Mouse (Mus musculus) left cerebral cortex, postnatal 25 days (tissue): ENCODE measurements around the gene Zfp36. TPM values are rescaled to one million over a fixed set of nuclear protein-coding genes. Genes with fewer than 3 reads are reported as not detected.

Source experiments
- DNase-seq, 2 experiments: peaks; one replicate each; pipeline ENCODE4 v3.0.0; 2022; ENCODE audit warnings: low spot score in 2 of 2, mixed read lengths in 1 of 2
- intact Hi-C: fragments of 180-260 bp; cut with DNase I; formaldehyde crosslinking; loops from one replicate; pipeline ENCODE4 v1.15.1; 2025
- total RNA-seq, 2 experiments: library from RNA; stranded (reverse); gene quantifications; 2 replicates each; pipeline ENCODE4 v1.2.3; 2021

The Zfp36 gene
- total RNA-seq, 2 experiments from 2014 or later = 2.2 to 2.9 TPM

DNA sequence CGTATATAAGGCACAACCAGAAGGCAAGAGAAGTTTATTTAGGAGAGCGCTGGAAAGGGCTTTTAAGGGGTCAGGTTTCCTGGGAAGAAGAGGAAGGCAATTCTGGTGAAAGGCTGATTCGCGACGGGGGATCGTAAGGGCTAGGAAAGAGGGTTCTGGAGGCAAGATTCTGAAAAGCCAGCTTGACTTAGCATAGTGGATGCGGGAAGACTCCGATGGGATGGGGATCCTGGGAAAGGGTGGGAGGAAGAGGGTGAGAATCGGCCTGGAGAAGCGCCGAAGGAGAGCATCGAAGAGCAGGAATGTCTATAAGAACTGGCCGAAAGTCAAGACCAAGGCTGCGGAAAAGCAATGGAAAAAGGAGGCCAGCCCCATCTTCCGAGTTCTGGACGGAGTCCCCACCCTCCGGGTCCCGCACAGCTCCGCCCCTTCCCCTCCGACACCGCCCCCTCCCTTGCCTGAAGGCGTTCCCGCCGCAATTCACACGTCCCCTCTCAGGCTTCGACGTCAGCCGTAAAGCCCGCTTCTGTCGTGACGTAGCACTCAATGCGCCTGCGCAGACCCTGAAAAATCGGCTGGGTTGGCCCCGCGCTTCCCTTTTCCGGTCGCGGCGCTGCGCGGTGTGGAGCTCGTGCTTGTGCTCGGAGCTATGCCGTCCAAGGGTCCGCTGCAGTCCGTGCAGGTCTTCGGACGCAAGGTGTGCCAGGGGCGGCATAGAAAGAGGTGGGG lies 29.7 kb downstream of the Zfp36 start, which contains the start of gene Rps16:
Rps16 (plus strand) TSS at position 498 of the 729 bp plus-strand sequence.
- DNase-seq = peak; percentile 96 to 98
- intact Hi-C loops = loop anchor here (2.0 kb wide), 1 partner anchor 22 kb away; the partner anchor contains the start of gene Plekhg2

DNA sequence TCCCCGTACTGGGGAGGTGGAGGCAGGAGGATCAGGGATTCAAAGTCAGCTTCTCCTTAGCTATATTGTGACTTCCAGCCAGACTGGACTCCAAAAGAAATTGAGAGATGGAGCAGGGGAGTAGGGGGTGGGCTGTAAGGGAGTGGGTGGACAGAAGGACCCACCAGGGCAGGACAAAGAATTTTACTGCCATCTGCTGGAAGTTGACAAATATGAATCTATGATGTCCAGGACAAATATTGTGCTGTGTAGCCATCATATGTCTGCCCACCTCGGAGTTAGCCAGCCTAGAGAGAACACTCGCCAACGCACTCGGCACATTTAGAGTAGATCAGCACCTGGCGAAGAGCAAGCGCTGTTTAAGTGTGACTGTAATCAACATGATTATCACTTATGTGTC lies 31.5 kb downstream of the Zfp36 start:
- intact Hi-C loops = no loop called here
- DNase-seq = no peak

DNA sequence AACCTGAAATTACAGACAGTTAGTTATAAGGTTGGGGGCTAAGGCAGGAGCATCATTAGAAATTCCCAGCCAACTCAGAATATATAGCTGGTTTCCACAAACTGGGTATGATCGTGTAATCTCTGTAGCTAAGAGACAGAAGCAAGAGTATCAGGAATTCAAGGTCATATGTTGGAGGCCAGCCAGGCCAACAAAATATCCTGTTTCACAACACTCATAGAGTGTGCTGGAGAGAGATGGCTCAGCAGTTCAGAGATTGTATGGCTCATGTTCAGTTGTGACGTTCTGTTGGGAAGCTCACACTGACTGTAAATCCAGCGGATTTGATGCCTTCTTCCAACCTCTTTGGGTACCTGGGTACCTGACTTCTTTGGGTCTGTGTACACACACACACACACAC lies 32.3 kb downstream of the Zfp36 start:
- DNase-seq = no peak
- intact Hi-C loops = no loop called here

DNA sequence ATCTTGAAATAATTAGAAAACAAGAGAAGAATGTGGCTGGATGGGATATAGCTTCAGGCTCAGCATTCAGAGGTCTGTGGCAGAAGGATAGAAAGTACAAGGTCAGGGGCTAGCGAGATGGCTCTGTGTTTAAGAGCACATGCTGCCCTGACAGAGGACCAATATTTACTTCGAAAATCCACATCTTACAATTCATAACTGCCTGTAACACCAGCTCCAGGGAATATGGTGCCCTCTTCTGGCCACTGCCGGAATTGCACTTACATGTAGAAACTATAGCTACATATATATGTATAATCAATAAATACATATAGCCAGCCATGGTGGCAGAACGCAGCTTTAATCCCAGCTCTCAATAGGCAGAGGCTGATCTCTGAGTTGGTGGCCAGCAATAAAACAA lies 35.4 kb downstream of the Zfp36 start:
- peak; percentile 40 to 66 for DNase-seq
- intact Hi-C loops = no loop called here

DNA sequence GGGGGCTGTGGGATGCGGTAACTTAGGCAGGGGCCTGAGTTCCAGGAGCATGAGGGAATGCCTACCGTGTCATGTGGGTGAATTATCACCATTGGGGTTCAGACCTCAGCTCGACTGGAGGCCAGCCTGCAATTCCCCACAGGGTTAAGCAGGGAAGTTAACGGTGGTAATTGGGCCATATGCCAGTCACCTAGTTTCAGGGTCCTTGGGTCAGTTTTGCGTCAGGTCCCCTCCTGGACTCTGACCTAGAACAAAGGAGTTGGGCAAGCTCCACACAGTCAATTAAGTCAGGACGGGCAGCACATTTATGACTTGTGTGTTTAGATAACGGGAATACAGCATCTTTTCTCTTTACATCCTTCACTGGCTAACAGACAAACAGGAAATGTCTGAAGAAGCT lies 38.7 kb downstream of the Zfp36 start:
- intact Hi-C loops = no loop called here
- DNase-seq = no peak

DNA sequence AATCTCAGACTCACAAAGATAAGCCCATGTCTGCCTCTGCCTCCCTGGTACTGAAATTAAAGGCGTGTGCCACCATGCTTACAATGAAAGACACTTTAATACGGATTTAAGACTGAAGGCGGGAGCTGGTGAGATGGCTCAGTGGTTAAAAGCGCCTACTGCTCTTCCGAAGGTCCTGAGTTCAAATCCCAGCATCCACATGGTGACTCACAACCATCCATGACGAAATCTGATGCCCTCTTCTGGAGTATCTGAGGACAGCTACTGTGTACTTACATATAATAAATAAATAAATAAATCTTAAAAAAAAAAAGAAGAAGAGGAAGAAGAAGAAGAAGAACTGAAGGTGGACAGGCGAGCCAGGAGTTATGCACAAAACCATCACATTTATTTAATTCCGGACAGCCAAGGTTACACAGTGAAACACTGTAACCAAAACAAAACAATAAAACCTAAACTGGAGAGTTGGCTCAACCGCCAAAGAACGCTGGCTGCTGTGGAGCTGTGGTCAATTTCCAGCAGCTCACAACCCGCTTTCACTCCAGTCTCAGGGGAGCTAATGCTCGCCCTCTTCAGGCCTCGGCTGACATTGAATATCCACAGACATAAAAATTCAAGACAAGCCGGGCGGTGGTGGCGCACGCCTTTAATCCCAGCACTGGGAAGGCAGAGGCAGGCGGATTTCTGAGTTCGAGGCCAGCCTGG lies 40.7 kb downstream of the Zfp36 start:
- peak in 1 of 2 experiments; percentile 16 for DNase-seq
- intact Hi-C loops = no loop called here

DNA sequence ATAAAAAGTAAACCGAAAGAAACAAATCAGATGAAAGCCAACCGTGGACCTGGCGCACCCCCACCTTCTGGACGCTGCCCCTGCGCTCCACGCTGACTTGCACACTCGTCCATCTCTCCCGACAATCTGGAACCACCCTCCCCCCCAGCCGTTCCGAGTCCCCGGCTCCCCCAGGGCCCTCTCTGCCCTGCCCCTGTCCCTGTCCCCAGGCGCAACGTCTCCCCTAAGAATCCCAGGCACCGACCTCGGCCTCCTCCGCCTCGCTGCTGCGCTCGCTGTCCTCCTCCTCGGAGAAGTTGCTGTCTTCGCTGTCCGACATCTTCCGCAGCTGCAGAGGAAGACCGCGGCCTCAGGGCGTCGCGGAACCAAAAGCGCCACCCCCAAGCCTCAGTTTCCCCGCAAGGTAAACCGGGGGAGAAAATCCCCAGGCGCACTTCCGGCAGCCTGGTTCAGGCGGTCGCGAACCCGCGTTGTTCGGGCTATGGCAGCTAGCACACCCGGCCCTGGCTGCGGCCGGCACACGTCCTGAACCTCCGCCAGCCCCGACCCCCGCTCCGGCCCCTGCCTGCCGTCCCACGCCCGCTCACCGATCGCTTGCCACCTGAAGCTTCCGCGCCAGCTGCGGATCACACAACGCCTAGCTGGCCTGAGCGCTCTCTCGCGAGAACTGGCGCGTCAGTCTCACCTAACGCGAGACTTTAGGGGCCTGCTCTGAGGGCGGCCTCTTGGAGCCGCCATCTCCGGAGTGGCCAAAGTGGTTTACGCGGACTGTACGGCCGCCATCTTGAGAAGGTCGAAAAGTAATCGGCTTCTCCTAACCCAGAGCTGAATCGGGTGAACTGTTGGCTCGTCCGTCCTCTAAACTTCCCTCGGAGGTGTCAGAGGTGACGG lies 41.7 kb downstream of the Zfp36 start, which contains the start of gene Supt5:
Supt5 (minus strand) TSS at position 639 of the 891 bp plus-strand sequence.
- intact Hi-C loops = no loop called here
- peak; percentile 98 for DNase-seq

DNA sequence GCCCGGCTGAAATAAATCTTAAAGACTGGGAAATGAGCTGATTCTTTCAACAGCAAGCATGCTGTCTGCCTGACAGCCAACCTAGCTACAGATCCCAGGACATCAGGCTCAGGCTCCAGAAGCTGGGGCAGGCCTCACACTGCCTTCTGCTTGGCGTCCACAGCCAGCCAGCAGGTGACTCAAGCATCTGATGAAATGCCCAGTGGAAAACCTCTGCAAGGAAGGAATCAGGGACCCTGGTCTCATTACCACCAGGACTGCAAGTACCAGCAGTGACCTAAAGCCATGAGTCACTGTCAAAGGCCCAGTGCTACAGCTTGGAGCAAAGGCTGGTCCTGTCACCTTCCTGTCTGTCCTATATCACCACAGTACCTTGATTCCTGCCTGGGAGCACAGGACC lies 44.6 kb downstream of the Zfp36 start:
- intact Hi-C loops = no loop called here
- no peak for DNase-seq

DNA sequence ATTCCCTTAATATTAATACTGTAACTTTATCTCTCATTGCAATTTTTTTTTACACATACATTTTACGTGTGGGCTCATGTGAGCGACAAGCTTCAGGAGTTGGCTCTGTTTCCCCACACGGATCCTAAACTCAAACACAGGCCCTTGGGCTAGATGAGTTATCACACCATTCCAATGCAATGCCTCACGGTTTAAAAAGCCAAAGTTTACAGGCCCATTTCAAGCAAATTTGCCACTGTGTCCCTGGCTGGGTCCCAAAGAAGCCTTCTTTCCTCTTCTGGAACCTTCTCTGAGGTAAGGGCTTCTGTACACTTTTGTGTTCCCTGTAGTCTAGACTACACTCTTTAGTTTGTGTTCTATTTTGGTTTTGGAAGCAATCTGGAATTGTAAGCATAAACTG lies 45.5 kb downstream of the Zfp36 start:
- DNase-seq = no peak
- intact Hi-C loops = no loop called here

DNA sequence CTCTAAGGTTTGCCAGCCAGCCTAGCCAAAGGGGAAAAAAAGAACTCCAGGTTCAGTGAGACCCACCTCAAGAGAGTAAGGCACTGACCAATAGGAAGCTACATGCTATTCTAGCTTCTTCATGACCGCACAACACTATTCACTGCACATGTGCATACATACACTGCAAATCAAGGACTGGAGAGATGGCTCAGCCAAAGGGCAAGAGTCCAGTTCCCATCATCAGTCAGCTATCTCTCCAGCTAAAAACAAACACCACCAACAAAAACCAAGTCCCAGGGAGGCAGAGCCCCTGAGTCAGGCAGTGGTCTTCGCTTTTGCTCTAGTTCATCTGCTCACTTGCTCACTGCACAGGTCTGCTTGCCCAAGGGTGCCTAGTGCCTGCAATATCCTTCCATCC lies 51.8 kb downstream of the Zfp36 start:
- DNase-seq = no peak
- intact Hi-C loops = no loop called here

Other genes with a start within 250 kb of the Zfp36 start
- gene Fbl, start 210.5 kb downstream of the Zfp36 start, total RNA-seq = 10 to 100 TPM; 51.5 to 55.3 TPM
- 10 to 100 TPM; 44.2 to 47.0 TPM for gene Dyrk1b, start 200.8 kb downstream of the Zfp36 start, total RNA-seq
- 10 to 100 TPM; 58.4 to 61.2 TPM for gene Eid2, start 112.4 kb downstream of the Zfp36 start, total RNA-seq
- gene Eid2b, start 102.5 kb downstream of the Zfp36 start, total RNA-seq = 10 to 100 TPM; 32.5 to 34.3 TPM
- gene Selenov, start 89.1 kb downstream of the Zfp36 start, total RNA-seq = 1 to 10 TPM in 1 of 2 experiments, under 1 TPM in 1; 0.25 to 1.7 TPM
- 1 to 10 TPM; 1.4 to 2.0 TPM for gene Dll3, start 78.0 kb downstream of the Zfp36 start, total RNA-seq
- gene Timm50, start 68.2 kb downstream of the Zfp36 start, total RNA-seq = 10 to 100 TPM; 39.0 to 40.8 TPM
- gene Supt5, start 41.5 kb downstream of the Zfp36 start, total RNA-seq = 100 to 1,000 TPM; 113 to 119 TPM
- 100 to 1,000 TPM; 438 to 443 TPM for gene Rps16, start 29.6 kb downstream of the Zfp36 start, total RNA-seq
- 1 to 10 TPM; 5.0 to 6.7 TPM for gene Plekhg2, start 7.7 kb downstream of the Zfp36 start, total RNA-seq
- 10 to 100 TPM; 19.0 to 22.2 TPM for gene Med29, start 12.5 kb upstream of the Zfp36 start, total RNA-seq
- gene Paf1, start 12.7 kb upstream of the Zfp36 start, total RNA-seq = 10 to 100 TPM; 62.4 to 64.0 TPM
- 1 to 10 TPM; 1.8 to 3.1 TPM for gene Gmfg, start 57.2 kb upstream of the Zfp36 start, total RNA-seq
- 10 to 100 TPM; 81.6 to 91.4 TPM for gene Lrfn1, start 71.7 kb upstream of the Zfp36 start, total RNA-seq
- gene Ifnl2, start 130.2 kb upstream of the Zfp36 start, total RNA-seq = not detected
- gene Ifnl3, start 142.6 kb upstream of the Zfp36 start, total RNA-seq = not detected
- not detected for gene Sycn, start 160.6 kb upstream of the Zfp36 start, total RNA-seq
- under 1 TPM; 0.46 to 0.50 TPM for gene Nccrp1, start 167.0 kb upstream of the Zfp36 start, total RNA-seq
- 10 to 100 TPM; 65.2 to 68.7 TPM for gene Samd4b, start 217.9 kb upstream of the Zfp36 start, total RNA-seq
- 1 to 10 TPM; 8.1 to 8.3 TPM for gene Pak4, start 217.9 kb upstream of the Zfp36 start, total RNA-seq